Mouse (Mus musculus): ENCODE results near the gene Spg11. TPM values are rescaled to one million over a fixed set of nuclear protein-coding genes. Genes with fewer than 3 reads are reported as not detected.

Gene Spg11
- polyA plus RNA-seq, 1 experiment from 2014 or later = 9.8 TPM

DNA sequence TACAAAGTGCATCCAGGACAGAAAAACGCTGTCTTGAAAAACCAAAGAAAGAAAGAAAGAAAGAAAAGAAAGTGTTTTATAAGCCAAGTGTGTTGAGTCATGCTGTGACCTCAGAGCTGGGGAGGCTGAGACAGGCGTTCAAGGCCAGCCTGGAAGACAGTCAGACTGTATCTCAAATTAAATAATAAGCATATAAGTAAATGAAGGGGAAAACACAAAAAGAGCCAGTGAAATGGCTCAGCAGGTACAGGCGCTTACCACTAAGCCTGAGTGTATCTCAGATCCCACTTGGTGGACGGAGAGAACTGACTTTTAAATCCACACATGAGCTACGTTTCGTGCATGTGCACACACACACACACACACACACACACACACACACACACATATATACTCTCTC, 31.1 kb upstream of the Spg11 start:
- Histone ChIP-seq H3K27ac (replicated peaks; ENCODE audit: low read depth, low read length) (no peak overlapping the region), H3K36me3 (ENCODE audit: control insufficient read depth, insufficient read depth, low read length) (peaks cover 7% of the 10 kb centered on the region; the same call in 1 of the 2 replicates), H3K27me3 (replicated peaks; ENCODE audit: control insufficient read depth, insufficient read depth, low read length) (no peaks in the 10 kb centered on the region), H3K4me1 (ENCODE audit: control insufficient read depth, insufficient read depth, low read length) (0 out of 2 replicates have a peak, but pooled peaks cover 5% of the 10 kb centered on the region), H3K4me2 (ENCODE audit: low read depth, low read length) (peak overlapping the region; percentile 65), H3K9me3 (ENCODE audit: control insufficient read depth, low read length) (no peaks in the 10 kb centered on the region), H3K9ac (ENCODE audit: low read depth, low read length) (no peak overlapping the region), H3K4me3 (ENCODE audit: low read depth, low read length) (no peak overlapping the region)
- ATAC-seq (ENCODE audit: low read depth) (no peak), DNase-seq (ENCODE audit: low spot score) (no peak)
- 93% methylated on average over 6 of the region's 6 CpGs for WGBS

DNA sequence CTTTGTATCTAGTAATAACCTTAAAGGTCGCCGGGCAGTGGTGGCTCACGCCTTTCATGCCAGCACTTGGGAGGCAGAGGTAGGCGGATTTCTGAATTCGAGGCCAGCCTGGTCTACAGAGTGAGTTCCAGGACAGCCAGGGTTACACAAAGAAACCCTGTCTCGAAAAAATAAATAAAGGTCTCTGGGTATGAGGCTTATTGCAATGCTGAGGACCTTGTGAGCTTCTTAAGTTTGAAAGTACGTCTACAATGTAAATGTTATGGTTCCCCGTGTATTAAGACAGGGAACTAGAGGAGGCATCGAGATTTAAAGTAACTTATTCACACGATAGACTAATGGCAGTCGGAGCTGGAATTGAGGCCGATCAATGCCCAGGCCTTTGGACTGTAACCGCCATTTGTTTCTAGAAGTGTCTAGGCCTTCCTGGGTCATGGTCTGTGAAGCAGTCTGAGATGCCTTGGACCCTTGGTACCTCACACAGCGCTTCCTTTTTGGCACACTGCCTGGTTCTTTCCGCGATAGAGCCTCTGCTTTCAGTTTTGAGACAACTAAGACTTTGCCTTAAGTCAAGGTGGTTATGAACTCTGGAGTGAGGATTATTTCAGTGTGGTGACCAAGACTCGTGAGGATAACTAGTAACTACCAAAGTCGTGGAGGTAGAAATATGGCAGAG, 30.2 kb upstream of the Spg11 start:
- H3K9ac ChIP-seq (ENCODE audit: low read depth, low read length) = peak overlapping the region; percentile 76
- DNase-seq (ENCODE audit: low spot score) (peak; percentile 71), ATAC-seq (ENCODE audit: low read depth) (no peak)
- WGBS = 26% methylated on average over 18 of the region's 18 CpGs
- H3K36me3 ChIP-seq (ENCODE audit: control insufficient read depth, insufficient read depth, low read length) = 0 out of 2 replicates have a peak, but pooled peaks cover 6% of the 10 kb centered on the region
- H3K4me3 ChIP-seq (ENCODE audit: low read depth, low read length) = peak overlapping the region; percentile 80
- peak overlapping the region; percentile 84; the same call in 1 of the 2 replicates for H3K27ac ChIP-seq (replicated peaks; ENCODE audit: low read depth, low read length)
- no peaks in the 10 kb centered on the region for H3K27me3 ChIP-seq (replicated peaks; ENCODE audit: control insufficient read depth, insufficient read depth, low read length)
- 0 out of 2 replicates have a peak, but pooled peaks cover 5% of the 10 kb centered on the region for H3K4me1 ChIP-seq (ENCODE audit: control insufficient read depth, insufficient read depth, low read length)
- no peaks in the 10 kb centered on the region for H3K9me3 ChIP-seq (ENCODE audit: control insufficient read depth, low read length)
- peak overlapping the region; percentile 65 for H3K4me2 ChIP-seq (ENCODE audit: low read depth, low read length)

DNA sequence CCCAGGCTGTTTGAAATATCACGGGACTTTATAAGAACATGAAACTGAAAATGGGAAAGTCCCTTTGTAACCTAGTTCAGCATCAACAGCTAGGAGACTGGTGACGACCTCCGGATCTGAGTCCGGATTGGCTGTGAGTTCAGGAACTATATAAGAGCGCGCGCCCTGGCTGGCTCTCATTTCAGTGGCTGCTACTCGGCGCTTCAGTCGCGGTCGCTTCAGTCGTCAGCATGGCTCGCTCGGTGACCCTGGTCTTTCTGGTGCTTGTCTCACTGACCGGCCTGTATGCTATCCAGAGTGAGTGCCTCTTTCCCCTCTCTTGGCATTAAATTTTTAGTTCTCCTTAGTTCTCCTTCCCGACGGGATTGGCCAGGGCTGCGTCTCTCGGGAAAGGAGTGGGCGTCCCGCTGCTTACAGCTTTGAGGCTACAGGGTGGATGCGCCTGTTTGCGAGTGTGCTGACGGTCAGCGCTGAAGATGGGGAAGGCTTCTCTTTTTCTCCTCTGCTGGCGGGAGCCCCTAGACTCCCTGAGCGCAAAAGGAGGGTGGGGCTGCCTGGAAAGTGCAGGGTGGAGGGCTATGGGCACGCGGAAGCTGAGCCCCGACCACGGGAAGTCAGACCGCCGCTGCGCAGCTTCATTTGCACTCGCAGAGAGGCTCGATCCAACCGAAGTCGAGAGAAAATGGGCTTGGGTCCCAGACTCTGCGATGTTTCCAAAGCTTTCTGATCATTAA, 29.5 kb upstream of the Spg11 start, which contains the start of gene B2m:
B2m (plus strand) TSS at position 179 of the 734 bp plus-strand sequence.
- ATAC-seq (ENCODE audit: low read depth) (peak; percentile 98), DNase-seq (ENCODE audit: low spot score) (peak; percentile 98)
- H3K9me3 ChIP-seq (ENCODE audit: control insufficient read depth, low read length) = no peaks in the 10 kb centered on the region
- H3K27me3 ChIP-seq (replicated peaks; ENCODE audit: control insufficient read depth, insufficient read depth, low read length) = no peaks in the 10 kb centered on the region
- WGBS = under 1% methylated on average over 40 of the region's 40 CpGs
- 0 out of 2 replicates have a peak, but pooled peaks cover 5% of the 10 kb centered on the region for H3K4me1 ChIP-seq (ENCODE audit: control insufficient read depth, insufficient read depth, low read length)
- H3K4me2 ChIP-seq (ENCODE audit: low read depth, low read length) = peak within 1 kb of the TSS; percentile 65
- H3K27ac ChIP-seq (replicated peaks; ENCODE audit: low read depth, low read length) = peak within 1 kb of the TSS; percentile 84
- H3K36me3 ChIP-seq (ENCODE audit: control insufficient read depth, insufficient read depth, low read length) = 0 out of 2 replicates have a peak, but pooled peaks cover 6% of the 10 kb centered on the region
- peak within 1 kb of the TSS; percentile 80 for H3K4me3 ChIP-seq (ENCODE audit: low read depth, low read length)
- H3K9ac ChIP-seq (ENCODE audit: low read depth, low read length) = peak within 1 kb of the TSS; percentile 76

DNA sequence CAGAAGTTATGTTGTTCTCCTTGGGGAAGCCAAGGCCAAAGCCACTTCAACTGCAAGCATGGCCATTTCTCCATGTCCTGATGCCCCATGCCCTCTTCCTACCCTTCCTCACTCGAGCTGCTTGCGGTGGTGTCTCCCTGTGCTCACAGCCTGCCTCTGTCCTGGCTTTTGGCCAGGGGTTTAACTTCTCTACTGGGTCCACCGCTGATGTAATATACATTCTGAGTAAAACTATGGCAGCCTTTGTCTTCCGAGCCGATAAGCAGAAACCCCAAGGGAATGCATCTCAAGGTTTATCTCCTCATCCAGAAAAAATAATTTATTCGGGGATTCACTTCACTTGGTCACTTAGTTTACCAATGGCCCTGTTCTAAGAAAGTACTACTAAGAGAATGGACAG, 28.5 kb upstream of the Spg11 start:
- H3K27ac ChIP-seq (replicated peaks; ENCODE audit: low read depth, low read length) = no peak overlapping the region
- H3K4me1 ChIP-seq (ENCODE audit: control insufficient read depth, insufficient read depth, low read length) = 0 out of 2 replicates have a peak, but pooled peaks cover 5% of the 10 kb centered on the region
- H3K4me2 ChIP-seq (ENCODE audit: low read depth, low read length) = peak overlapping the region; percentile 65; the same call in 1 of the 2 replicates
- H3K9ac ChIP-seq (ENCODE audit: low read depth, low read length) = no peak overlapping the region
- H3K9me3 ChIP-seq (ENCODE audit: control insufficient read depth, low read length) = no peaks in the 10 kb centered on the region
- no peak for DNase-seq (ENCODE audit: low spot score)
- 72% methylated on average over 6 of the region's 6 CpGs for WGBS
- no peak for ATAC-seq (ENCODE audit: low read depth)
- no peak overlapping the region for H3K4me3 ChIP-seq (ENCODE audit: low read depth, low read length)
- H3K27me3 ChIP-seq (replicated peaks; ENCODE audit: control insufficient read depth, insufficient read depth, low read length) = no peaks in the 10 kb centered on the region
- 0 out of 2 replicates have a peak, but pooled peaks cover 2% of the 10 kb centered on the region for H3K36me3 ChIP-seq (ENCODE audit: control insufficient read depth, insufficient read depth, low read length)

DNA sequence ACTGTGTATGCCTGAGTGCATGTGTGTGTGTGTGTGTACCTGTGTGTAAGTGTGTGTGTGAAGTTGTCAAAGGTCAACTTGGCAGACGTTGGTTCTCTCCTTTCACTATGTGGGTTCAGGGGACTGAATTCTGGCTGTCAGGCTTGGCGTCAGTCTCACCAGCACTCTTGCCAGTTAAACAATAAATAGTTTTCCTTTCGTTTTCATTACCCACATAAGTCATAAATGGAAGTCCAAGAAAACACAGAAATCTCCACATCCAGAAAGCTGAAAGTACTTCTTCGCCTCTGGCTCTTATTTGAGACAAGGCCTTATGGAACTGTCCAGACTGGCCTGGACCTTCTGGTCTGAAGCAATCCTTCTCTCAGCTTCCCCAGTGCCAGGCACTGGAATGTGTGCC, 27.6 kb upstream of the Spg11 start:
- no peak overlapping the region for H3K4me2 ChIP-seq (ENCODE audit: low read depth, low read length)
- H3K36me3 ChIP-seq (ENCODE audit: control insufficient read depth, insufficient read depth, low read length) = no peaks in the 10 kb centered on the region
- WGBS = 67% methylated on average over 4 of the region's 4 CpGs
- H3K27me3 ChIP-seq (replicated peaks; ENCODE audit: control insufficient read depth, insufficient read depth, low read length) = no peaks in the 10 kb centered on the region
- H3K4me3 ChIP-seq (ENCODE audit: low read depth, low read length) = no peak overlapping the region
- DNase-seq (ENCODE audit: low spot score) (no peak), ATAC-seq (ENCODE audit: low read depth) (no peak)
- H3K27ac ChIP-seq (replicated peaks; ENCODE audit: low read depth, low read length) = no peak overlapping the region
- H3K4me1 ChIP-seq (ENCODE audit: control insufficient read depth, insufficient read depth, low read length) = 0 out of 2 replicates have a peak, but pooled peaks cover 5% of the 10 kb centered on the region
- no peaks in the 10 kb centered on the region for H3K9me3 ChIP-seq (ENCODE audit: control insufficient read depth, low read length)
- H3K9ac ChIP-seq (ENCODE audit: low read depth, low read length) = no peak overlapping the region

DNA sequence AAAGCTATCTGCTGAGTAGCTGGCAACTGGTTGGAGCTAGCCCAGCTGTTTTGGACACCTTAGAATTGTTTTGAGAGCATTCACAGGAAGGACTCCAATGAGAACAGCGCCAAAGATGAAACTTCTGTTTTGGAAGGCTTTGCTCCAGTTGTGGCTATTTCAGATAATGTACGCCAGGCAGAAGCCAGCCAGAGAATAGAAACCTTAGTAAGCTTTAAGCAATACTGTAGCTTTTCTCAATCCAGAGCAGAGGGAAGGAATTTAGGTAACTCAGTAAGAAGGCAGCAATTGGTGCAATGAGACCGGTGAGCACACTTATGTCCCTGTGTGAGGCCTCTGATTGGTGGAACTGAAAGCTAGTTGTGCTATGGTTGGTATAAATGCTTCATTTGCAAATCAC, 24.9 kb upstream of the Spg11 start:
- Histone ChIP-seq H3K27me3 (replicated peaks; ENCODE audit: control insufficient read depth, insufficient read depth, low read length) (no peaks in the 10 kb centered on the region), H3K4me2 (ENCODE audit: low read depth, low read length) (no peak overlapping the region), H3K4me1 (ENCODE audit: control insufficient read depth, insufficient read depth, low read length) (no peaks in the 10 kb centered on the region), H3K9me3 (ENCODE audit: control insufficient read depth, low read length) (no peaks in the 10 kb centered on the region), H3K9ac (ENCODE audit: low read depth, low read length) (no peak overlapping the region), H3K27ac (replicated peaks; ENCODE audit: low read depth, low read length) (no peak overlapping the region), H3K36me3 (ENCODE audit: control insufficient read depth, insufficient read depth, low read length) (no peaks in the 10 kb centered on the region), H3K4me3 (ENCODE audit: low read depth, low read length) (no peak overlapping the region)
- DNase-seq (ENCODE audit: low spot score) = no peak
- no peak for ATAC-seq (ENCODE audit: low read depth)
- WGBS = 92% methylated on average over 3 of the region's 3 CpGs

DNA sequence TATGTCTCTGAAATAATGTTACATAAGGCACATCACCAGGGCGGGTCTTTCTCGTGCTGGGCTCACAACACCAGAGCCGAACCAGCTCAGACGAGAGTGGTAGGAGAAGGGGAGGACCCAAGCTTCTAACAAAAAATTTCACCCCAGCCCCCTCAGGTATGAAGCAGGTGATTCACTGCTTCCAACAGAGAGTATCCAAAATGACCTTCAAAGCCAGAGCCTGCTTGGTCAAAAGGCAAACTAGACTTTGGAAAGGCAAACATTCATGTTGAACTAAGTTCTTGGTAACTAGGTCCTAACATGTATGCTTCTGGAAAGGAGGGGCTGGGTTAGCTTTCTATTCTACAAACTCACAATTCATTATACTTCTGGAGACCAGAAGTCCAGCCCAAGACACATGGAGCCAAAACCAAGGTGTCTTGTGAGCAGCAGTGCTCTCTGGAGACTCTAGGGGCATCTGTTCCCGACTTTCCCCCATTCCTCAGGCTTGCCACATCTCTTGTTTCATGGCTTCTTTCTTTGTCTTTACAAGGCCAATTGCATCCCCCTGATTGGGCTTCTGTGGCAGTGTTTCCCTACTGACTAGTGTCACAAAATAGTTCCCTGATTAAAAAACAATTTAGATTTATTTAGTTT, 23.3 kb upstream of the Spg11 start:
- no peaks in the 10 kb centered on the region for H3K4me1 ChIP-seq (ENCODE audit: control insufficient read depth, insufficient read depth, low read length)
- H3K9me3 ChIP-seq (ENCODE audit: control insufficient read depth, low read length) = no peaks in the 10 kb centered on the region
- no peak for ATAC-seq (ENCODE audit: low read depth)
- H3K36me3 ChIP-seq (ENCODE audit: control insufficient read depth, insufficient read depth, low read length) = no peaks in the 10 kb centered on the region
- DNase-seq (ENCODE audit: low spot score) = no peak
- H3K27ac ChIP-seq (replicated peaks; ENCODE audit: low read depth, low read length) = no peak overlapping the region
- H3K4me3 ChIP-seq (ENCODE audit: low read depth, low read length) = no peak overlapping the region
- H3K27me3 ChIP-seq (replicated peaks; ENCODE audit: control insufficient read depth, insufficient read depth, low read length) = no peaks in the 10 kb centered on the region
- H3K9ac ChIP-seq (ENCODE audit: low read depth, low read length) = no peak overlapping the region
- H3K4me2 ChIP-seq (ENCODE audit: low read depth, low read length) = no peak overlapping the region
- WGBS = 70% methylated on average over 5 of the region's 5 CpGs

DNA sequence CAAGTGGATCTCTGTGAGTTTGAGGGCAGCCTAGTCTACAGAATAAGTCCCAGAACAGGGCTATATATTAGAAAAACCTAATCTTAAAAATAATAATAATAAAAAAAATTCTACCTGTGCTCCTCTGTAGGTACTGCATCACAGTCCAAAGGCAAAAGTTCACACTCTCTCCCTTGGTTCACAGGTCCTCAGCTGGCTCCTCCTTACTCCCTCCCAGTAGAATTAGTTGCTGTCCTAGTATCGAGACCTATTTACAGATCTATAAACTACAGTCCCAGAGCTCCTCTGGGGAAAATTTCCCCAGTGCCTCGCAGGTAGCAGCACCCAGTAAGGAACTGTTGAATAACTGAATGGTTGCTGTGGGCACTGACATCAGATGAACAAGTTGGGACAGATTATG, 22.6 kb upstream of the Spg11 start:
- H3K27ac ChIP-seq (replicated peaks; ENCODE audit: low read depth, low read length) = no peak overlapping the region
- WGBS = 82% methylated on average over 2 of the region's 2 CpGs
- H3K36me3 ChIP-seq (ENCODE audit: control insufficient read depth, insufficient read depth, low read length) = no peaks in the 10 kb centered on the region
- no peaks in the 10 kb centered on the region for H3K27me3 ChIP-seq (replicated peaks; ENCODE audit: control insufficient read depth, insufficient read depth, low read length)
- H3K4me2 ChIP-seq (ENCODE audit: low read depth, low read length) = no peak overlapping the region
- H3K9ac ChIP-seq (ENCODE audit: low read depth, low read length) = no peak overlapping the region
- H3K4me3 ChIP-seq (ENCODE audit: low read depth, low read length) = no peak overlapping the region
- no peaks in the 10 kb centered on the region for H3K9me3 ChIP-seq (ENCODE audit: control insufficient read depth, low read length)
- DNase-seq (ENCODE audit: low spot score) (no peak), ATAC-seq (ENCODE audit: low read depth) (no peak)
- no peaks in the 10 kb centered on the region for H3K4me1 ChIP-seq (ENCODE audit: control insufficient read depth, insufficient read depth, low read length)
